ENCODE assay signal across 10 mouse cellular contexts in genomic region chr14:6605004-6605403, GRCm38 (mm10). TPM values are rescaled to one million over a fixed set of nuclear protein-coding genes. Genes with fewer than 3 reads are reported as not detected.
DNase-seq lines count a peak whose midpoint lies in the region; ATAC-seq lines count a peak whose summit lies in the region.
"Not testable (repeated sequence)": the region's sequence is repeated elsewhere in the genome, so short reads cannot be mapped to it uniquely, and the experiment has no call there.
"Had no signal": no experiment of that assay in that cellular context is flagged by ENCODE, and none has a peak within 500 bp of the region (broad histone marks: within the 10 kb centered on the region; RNA-seq: fewer than 3 reads in every experiment).

No protein-coding gene starts in this region.

- peak overlapping the region; percentile 63 for H3K9ac ChIP-seq in hindbrain, embryonic 16.5 days (ENCODE audit: low read depth, low read length)
- peak overlapping the region; percentile 14; the same call in 1 of the 2 replicates for H3K9ac ChIP-seq in neural tube, embryonic 11.5 days (ENCODE audit: low read length)

- H3K27ac ChIP-seq in hindbrain, embryonic 16.5 days (ENCODE audit: low read depth, low read length); neural tube, embryonic 11.5 days (ENCODE audit: low read depth, low read length): not testable (repeated sequence)

- not testable (repeated sequence) for H3K27me3 ChIP-seq in hindbrain, embryonic 16.5 days (replicated peaks; ENCODE audit: control insufficient read depth, insufficient read depth, low read length); neural tube, embryonic 11.5 days (ENCODE audit: control insufficient read depth, insufficient read depth, low read length)

- peak overlapping the region; percentile 64 for H3K4me2 ChIP-seq in hindbrain, embryonic 16.5 days (ENCODE audit: low read length)
- peak overlapping the region; percentile 45 for H3K4me2 ChIP-seq in neural tube, embryonic 11.5 days (ENCODE audit: low read depth)

- WGBS in hindbrain, embryonic 16.5 days = 2% methylated on average over 14 of the region's 20 CpGs
- under 1% methylated on average over 13 of the region's 20 CpGs for WGBS in neural tube, embryonic 11.5 days

- not testable (repeated sequence) for ATAC-seq in hindbrain, embryonic 16.5 days; neural tube, embryonic 11.5 days (ENCODE audit: insufficient read depth, low FRiP score, low TSS enrichment)

- not testable (repeated sequence) for H3K36me3 ChIP-seq in hindbrain, embryonic 16.5 days (ENCODE audit: control insufficient read depth, insufficient read depth, low read length); neural tube, embryonic 11.5 days (ENCODE audit: control insufficient read depth, insufficient read depth, low read length)

- peak; percentile 57 for DNase-seq in MN1 (ENCODE audit: low spot score)
- peak; percentile 65 for DNase-seq in embryo, embryonic 11 days
- DNase-seq in gastrocnemius, postnatal 25 days = peak; percentile 4
- peak; percentile 4 to 12 for DNase-seq in layer of hippocampus, postnatal 25 days (ENCODE audit: extremely low spot score in 1 of 2, low spot score in 1 of 2)
- peak; percentile 5 to 7 for DNase-seq in lung, adult 18-20 months
- DNase-seq in neural tube, embryonic 11.5 days (ENCODE audit: low spot score) = peak; percentile 69
- DNase-seq in testis, postnatal 14 days (ENCODE audit: low spot score) = peak; percentile 3

- peak overlapping the region; percentile 41 for H3K4me3 ChIP-seq in hindbrain, embryonic 16.5 days (ENCODE audit: low read length)
- peak overlapping the region; percentile 25 for H3K4me3 ChIP-seq in neural tube, embryonic 11.5 days (ENCODE audit: low read depth, low read length)

- H3K9me3 ChIP-seq in hindbrain, embryonic 16.5 days (ENCODE audit: control insufficient read depth, low read length); neural tube, embryonic 11.5 days (ENCODE audit: control insufficient read depth, low read length): not testable (repeated sequence)

- H3K4me1 ChIP-seq in hindbrain, embryonic 16.5 days (ENCODE audit: control insufficient read depth, insufficient read depth, low read depth, low read length); neural tube, embryonic 11.5 days (ENCODE audit: control insufficient read depth, insufficient read depth, low read length): not testable (repeated sequence)

RNA-seq across cellular contexts. Expression of gene Gm3629, which starts 14.6 kb away (rescaled TPM):
- total RNA-seq in gastrocnemius, postnatal 25 days (2021) = under 1 TPM in 1 of 2 experiments, not detected in 1; 0.24 TPM
- polyA plus RNA-seq in hindbrain, embryonic 16.5 days (2015; fragmentation: Nextera tagmentation; extraction: Ambion mirVana) = 1.3 and 1.5 TPM in 2 replicates
- under 1 TPM; 0.52 to 0.98 TPM for total RNA-seq in layer of hippocampus, postnatal 25 days (2021)
- 0.14 TPM in 1 of 2 replicates, not detected in the other for polyA plus RNA-seq in neural tube, embryonic 11.5 days (2014; fragmentation: Nextera tagmentation; extraction: Ambion mirVana)

RNA-seq across cellular contexts. Expression of gene Gm3460, which starts 17.2 kb away (rescaled TPM):
- total RNA-seq in gastrocnemius, postnatal 25 days (2021) = not detected
- 0.42 and 0.68 TPM in 2 replicates for polyA plus RNA-seq in hindbrain, embryonic 16.5 days (2015; fragmentation: Nextera tagmentation; extraction: Ambion mirVana)
- not detected for total RNA-seq in layer of hippocampus, postnatal 25 days (2021)
- not detected in 2 replicates for polyA plus RNA-seq in neural tube, embryonic 11.5 days (2014; fragmentation: Nextera tagmentation; extraction: Ambion mirVana)
- polyA plus RNA-seq: activated CD4-positive, CD25-positive, alpha-beta regulatory T cell, adult 4 months; inflammation-experienced regulatory T-cells, adult 6 months had no signal

Comparison
In these comparisons a context has a peak if more than half of its experiments do, and no peak if none do; other contexts are left out.
1. DNase-seq: peak in every context shown above with its lines; median percentile 69 in neural tube, embryonic 11.5 days; 65 in embryo, embryonic 11 days; 57 in MN1; 8 in layer of hippocampus, postnatal 25 days; 6 in lung, adult 18-20 months; 4 in gastrocnemius, postnatal 25 days; 3 in testis, postnatal 14 days.